ENCODE assay signal across 9 mouse cellular contexts in the genomic region with DNA sequence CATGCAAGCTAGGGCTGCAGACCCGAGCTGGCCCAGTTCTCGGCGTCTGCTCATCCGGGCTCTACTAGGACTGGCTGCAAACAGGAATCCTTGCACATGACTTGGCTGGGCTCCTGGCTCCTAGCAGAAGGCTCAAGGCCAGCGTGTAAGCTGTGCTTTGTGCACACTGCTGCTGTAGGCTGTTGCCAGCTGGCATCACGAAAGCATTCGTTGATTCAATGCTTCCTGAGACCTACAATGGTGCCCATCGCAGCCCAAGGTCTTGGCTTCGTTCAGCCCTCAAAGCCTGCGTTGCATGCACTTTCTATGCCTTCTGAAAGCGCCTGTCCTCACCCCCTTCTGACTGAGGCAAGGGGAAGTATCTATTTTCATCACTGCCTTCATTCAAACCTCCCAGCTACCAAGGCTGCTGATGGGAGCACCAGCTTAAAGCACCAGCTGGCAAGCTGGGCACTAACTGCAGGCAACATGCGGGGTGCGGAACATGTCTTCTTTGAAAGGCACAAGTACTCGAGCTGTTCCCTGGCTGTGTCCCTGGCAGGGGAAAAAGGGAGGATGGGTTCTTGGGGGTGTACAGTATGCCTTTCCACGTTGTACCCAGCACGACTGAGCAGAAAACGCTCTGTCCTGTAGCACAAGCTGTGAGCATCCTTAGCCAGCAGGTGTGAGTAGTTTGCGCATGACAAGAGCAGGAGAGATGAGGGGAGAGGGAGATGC. TPM values are rescaled to one million over a fixed set of nuclear protein-coding genes. Genes with fewer than 3 reads are reported as not detected.
DNase-seq lines count a peak whose midpoint lies in the region; ATAC-seq and TF ChIP-seq lines count a peak whose summit lies in the region.
"Had no signal": no experiment of that assay in that cellular context is flagged by ENCODE, and none has a peak within 500 bp of the region (broad histone marks: within the 10 kb centered on the region; RNA-seq: fewer than 3 reads in every experiment).

No protein-coding gene starts in this region.

- no peaks in the 10 kb centered on the region for H3K27me3 ChIP-seq in liver, adult 2 months (ENCODE audit: control insufficient read depth, insufficient read depth, low read length)
- no peaks in the 10 kb centered on the region for H3K27me3 ChIP-seq in heart, embryonic 12.5 days (replicated peaks)
- H3K27me3 ChIP-seq in kidney, embryonic 16.5 days (ENCODE audit: insufficient read depth, low read length), result no peaks in the 10 kb centered on the region
- no peaks in the 10 kb centered on the region for H3K27me3 ChIP-seq in limb, embryonic 14.5 days (ENCODE audit: control insufficient read depth, insufficient read depth, low read length)
- H3K27me3 ChIP-seq in neural tube, embryonic 12.5 days (replicated peaks), result no peaks in the 10 kb centered on the region

- H3K27ac ChIP-seq in liver, adult 2 months (replicated peaks; ENCODE audit: insufficient read depth, low read depth, low read length), result no peak overlapping the region
- H3K27ac ChIP-seq in heart, embryonic 12.5 days (ENCODE audit: poor library complexity, severe bottlenecking), result no peak overlapping the region
- peak overlapping the region; percentile 36; the same call in 1 of the 2 replicates for H3K27ac ChIP-seq in kidney, embryonic 16.5 days (ENCODE audit: low read length)
- peak overlapping the region; percentile 69 for H3K27ac ChIP-seq in limb, embryonic 14.5 days (replicated peaks; ENCODE audit: low read depth, low read length)
- H3K27ac ChIP-seq in neural tube, embryonic 12.5 days, result no peak overlapping the region; the same call in 1 of the 2 replicates

- no peak for TF ChIP-seq POLR2A in liver, adult 2 months (IDR thresholded peaks at IDR 0.05; ENCODE audit: extremely low read depth, insufficient read depth, low read length)
- no peak for TF ChIP-seq POLR2A in limb, embryonic 14.5 days (IDR thresholded peaks at IDR 0.05; ENCODE audit: borderline replicate concordance, extremely low read depth, insufficient read depth, insufficient read length)

- H3K4me1 ChIP-seq in liver, adult 2 months (ENCODE audit: control insufficient read depth, insufficient read depth, low read length), result peaks cover 14% of the 10 kb centered on the region; the same call in 1 of the 2 replicates
- H3K4me1 ChIP-seq in heart, embryonic 12.5 days (replicated peaks), result peaks cover 18% of the 10 kb centered on the region
- peaks cover 22% of the 10 kb centered on the region for H3K4me1 ChIP-seq in kidney, embryonic 16.5 days (ENCODE audit: insufficient read depth, low read length)
- H3K4me1 ChIP-seq in limb, embryonic 14.5 days (ENCODE audit: control insufficient read depth, insufficient read depth, low read length), result peaks cover 20% of the 10 kb centered on the region
- H3K4me1 ChIP-seq in neural tube, embryonic 12.5 days, result peaks cover 17% of the 10 kb centered on the region

- WGBS in liver, adult 2 months, result 39% methylated on average over 18 of the region's 18 CpGs
- 68% methylated on average over 18 of the region's 18 CpGs for WGBS in heart, embryonic 12.5 days
- 65% methylated on average over 18 of the region's 18 CpGs for WGBS in kidney, embryonic 16.5 days
- WGBS in limb, embryonic 14.5 days, result 63% methylated on average over 18 of the region's 18 CpGs
- 70% methylated on average over 18 of the region's 18 CpGs for WGBS in neural tube, embryonic 12.5 days

- peaks cover 2% of the 10 kb centered on the region; the same call in 1 of the 2 replicates for H3K36me3 ChIP-seq in liver, adult 2 months (ENCODE audit: control insufficient read depth, insufficient read depth, low read length)
- H3K36me3 ChIP-seq in heart, embryonic 12.5 days, result peaks cover 37% of the 10 kb centered on the region
- H3K36me3 ChIP-seq in kidney, embryonic 16.5 days (ENCODE audit: insufficient read depth, low read length), result peaks cover 30% of the 10 kb centered on the region
- peaks cover 30% of the 10 kb centered on the region for H3K36me3 ChIP-seq in limb, embryonic 14.5 days (ENCODE audit: control insufficient read depth, insufficient read depth, low read length)
- H3K36me3 ChIP-seq in neural tube, embryonic 12.5 days, result peaks cover 35% of the 10 kb centered on the region

- no peak for TF ChIP-seq CTCF in liver, adult 2 months (IDR thresholded peaks at IDR 0.05; ENCODE audit: low read depth, low read length)

- peak overlapping the region; percentile 92 for H3K4me2 ChIP-seq in heart, embryonic 12.5 days
- peak overlapping the region; percentile 92 for H3K4me2 ChIP-seq in kidney, embryonic 16.5 days (replicated peaks; ENCODE audit: low read depth, low read length)
- H3K4me2 ChIP-seq in limb, embryonic 14.5 days (replicated peaks; ENCODE audit: low read depth, low read length, severe bottlenecking), result peak overlapping the region; percentile 82
- peak overlapping the region; percentile 90 for H3K4me2 ChIP-seq in neural tube, embryonic 12.5 days (replicated peaks)

- ATAC-seq in heart, embryonic 12.5 days (ENCODE audit: insufficient number of reproducible peaks, low FRiP score), result no peak
- peak; percentile 33; the same call in 1 of the 2 replicates for ATAC-seq in kidney, embryonic 16.5 days (ENCODE audit: low FRiP score, low TSS enrichment)
- 0 out of 2 replicates have a peak, but pooled peaks have one; percentile 14 for ATAC-seq in limb, embryonic 14.5 days (ENCODE audit: low FRiP score, low read depth)
- ATAC-seq in neural tube, embryonic 12.5 days (ENCODE audit: low FRiP score, low read depth), result peak; percentile 60

- no peak overlapping the region for H3K4me3 ChIP-seq in liver, adult 2 months (ENCODE audit: insufficient read depth, low read depth, low read length)
- peak overlapping the region; percentile 77 for H3K4me3 ChIP-seq in heart, embryonic 12.5 days
- H3K4me3 ChIP-seq in kidney, embryonic 16.5 days (ENCODE audit: low read length), result peak overlapping the region; percentile 84
- peak overlapping the region; percentile 75 for H3K4me3 ChIP-seq in limb, embryonic 14.5 days (replicated peaks; ENCODE audit: low read length)
- peak overlapping the region; percentile 60 for H3K4me3 ChIP-seq in neural tube, embryonic 12.5 days

- 0 out of 2 replicates have a peak overlapping the region, but pooled peaks have one; percentile 6 for H3K9ac ChIP-seq in liver, adult 2 months (ENCODE audit: low read depth, low read length)
- H3K9ac ChIP-seq in heart, embryonic 12.5 days, result peak overlapping the region; percentile 74; the same call in 1 of the 2 replicates
- peak overlapping the region; percentile 80 for H3K9ac ChIP-seq in kidney, embryonic 16.5 days (replicated peaks; ENCODE audit: low read length)
- peak overlapping the region; percentile 67 for H3K9ac ChIP-seq in limb, embryonic 14.5 days (ENCODE audit: low read depth, low read length, severe bottlenecking)
- peak overlapping the region; percentile 58 for H3K9ac ChIP-seq in neural tube, embryonic 12.5 days

- H3K9me3 ChIP-seq in heart, embryonic 12.5 days (replicated peaks), result no peaks in the 10 kb centered on the region
- H3K9me3 ChIP-seq in kidney, embryonic 16.5 days (ENCODE audit: low read length), result no peaks in the 10 kb centered on the region
- H3K9me3 ChIP-seq in limb, embryonic 14.5 days (ENCODE audit: control insufficient read depth, low read length), result no peaks in the 10 kb centered on the region
- H3K9me3 ChIP-seq in neural tube, embryonic 12.5 days, result no peaks in the 10 kb centered on the region

- DNase-seq in liver, adult 2 months (ENCODE audit: extremely low read depth, low read depth, low spot score), result peak; percentile 81
- no peak for DNase-seq in liver
- DNase-seq in fat pad, adult 2 months (ENCODE audit: extremely low read depth, low read depth, low spot score), result peak; percentile 40
- peak; percentile 55 for DNase-seq in limb, embryonic 14.5 days (ENCODE audit: low spot score)
- peak; percentile 49 to 80 for DNase-seq in urinary bladder, postnatal 36 days (ENCODE audit: low spot score in 2 of 2)

- H3K79me2 ChIP-seq in liver, adult 2 months (ENCODE audit: control insufficient read depth, insufficient read depth, low read length), result 0 out of 2 replicates have a peak, but pooled peaks cover 3% of the 10 kb centered on the region

RNA-seq across cellular contexts. Expression of a gene that starts 0.8 kb away (rescaled TPM):
- 13.5 and 17.2 TPM in 2 replicates for total RNA-seq in liver, adult 2 months (2014; rRNA removed)
- 42.4 and 52.1 TPM in 2 replicates for polyA plus RNA-seq in liver, adult 2 months (2012; rRNA removed)
- 39.7 and 40.6 TPM in 2 replicates for polyA plus RNA-seq in heart, embryonic 12.5 days (2016; fragmentation: Nextera tagmentation; extraction: Ambion mirVana)
- polyA plus RNA-seq in kidney, embryonic 16.5 days (2015; fragmentation: Nextera tagmentation; extraction: Ambion mirVana), result 62.4 and 62.8 TPM in 2 replicates
- polyA plus RNA-seq in limb, embryonic 14.5 days (2012; rRNA removed), result 54.2 and 74.3 TPM in 2 replicates
- polyA plus RNA-seq in limb, embryonic 14.5 days (2014; fragmentation: Nextera tagmentation; extraction: Ambion mirVana), result 51.1 and 51.2 TPM in 2 replicates
- polyA plus RNA-seq in neural tube, embryonic 12.5 days (2016; fragmentation: Nextera tagmentation; extraction: Ambion mirVana), result 52.9 and 59.9 TPM in 2 replicates

RNA-seq across cellular contexts. Expression of a gene that starts 37.8 kb away (rescaled TPM):
- 5.2 and 7.0 TPM in 2 replicates for total RNA-seq in liver, adult 2 months (2014; rRNA removed)
- polyA plus RNA-seq in liver, adult 2 months (2012; rRNA removed), result 10.9 and 17.5 TPM in 2 replicates
- polyA plus RNA-seq in heart, embryonic 12.5 days (2016; fragmentation: Nextera tagmentation; extraction: Ambion mirVana), result 47.1 TPM in 2 replicates
- 88.4 and 93.7 TPM in 2 replicates for polyA plus RNA-seq in kidney, embryonic 16.5 days (2015; fragmentation: Nextera tagmentation; extraction: Ambion mirVana)
- 77.7 and 97.3 TPM in 2 replicates for polyA plus RNA-seq in limb, embryonic 14.5 days (2012; rRNA removed)
- 83.0 and 87.4 TPM in 2 replicates for polyA plus RNA-seq in limb, embryonic 14.5 days (2014; fragmentation: Nextera tagmentation; extraction: Ambion mirVana)
- 84.4 and 87.0 TPM in 2 replicates for polyA plus RNA-seq in neural tube, embryonic 12.5 days (2016; fragmentation: Nextera tagmentation; extraction: Ambion mirVana)

RNA-seq across cellular contexts. Expression of a gene that starts 53.8 kb away (rescaled TPM):
- under 0.01 TPM in 1 of 2 replicates, not detected in the other for total RNA-seq in liver, adult 2 months (2014; rRNA removed)
- polyA plus RNA-seq in liver, adult 2 months (2012; rRNA removed), result not detected in 2 replicates
- not detected in 2 replicates for polyA plus RNA-seq in heart, embryonic 12.5 days (2016; fragmentation: Nextera tagmentation; extraction: Ambion mirVana)
- polyA plus RNA-seq in kidney, embryonic 16.5 days (2015; fragmentation: Nextera tagmentation; extraction: Ambion mirVana), result 0.77 and 0.98 TPM in 2 replicates
- polyA plus RNA-seq in limb, embryonic 14.5 days (2012; rRNA removed), result 0.30 and 0.42 TPM in 2 replicates
- 0.29 and 0.40 TPM in 2 replicates for polyA plus RNA-seq in limb, embryonic 14.5 days (2014; fragmentation: Nextera tagmentation; extraction: Ambion mirVana)
- polyA plus RNA-seq in neural tube, embryonic 12.5 days (2016; fragmentation: Nextera tagmentation; extraction: Ambion mirVana), result 10.0 and 10.4 TPM in 2 replicates
- total RNA-seq: neutrophil, adult 5-6 weeks had no signal

Comparison
In these comparisons a context has a peak if more than half of its experiments do, and no peak if none do; other contexts are left out.
1. H3K27ac ChIP-seq: peak in kidney, embryonic 16.5 days (single experiment) and limb, embryonic 14.5 days (single experiment); none in liver, adult 2 months (single experiment), heart, embryonic 12.5 days (single experiment) and neural tube, embryonic 12.5 days (single experiment).
2. H3K9ac ChIP-seq: peak in every context shown above with its lines; median percentile 80 in kidney, embryonic 16.5 days; 74 in heart, embryonic 12.5 days; 67 in limb, embryonic 14.5 days; 58 in neural tube, embryonic 12.5 days; 6 in liver, adult 2 months.
3. Peak in every context shown above with its lines, with median percentiles within 50 percentile points of each other: H3K4me2 ChIP-seq.